Mouse (Mus musculus) telencephalon, adult 2 months (tissue): ENCODE results near the gene Txlna.

Source experiments
- DNase-seq: peaks from one replicate; pipeline ENCODE4 v3.0.0-alpha.2; 2011; ENCODE audit warnings: low read depth, low spot score

Gene Txlna

GRCm38 (mm10) chr4:129625029-129625370 is 15.9 kb downstream of the Txlna start:
- peak; percentile 76 for DNase-seq

- peak; percentile 98 for DNase-seq
Observed at GRCm38 (mm10) chr4:129624281-129625028, 16.4 kb downstream of the Txlna start.

GRCm38 (mm10) chr4:129623681-129624091 is 17.2 kb downstream of the Txlna start, which contains the start of gene Ccdc28b:
Ccdc28b (minus strand) TSS chr4:129623947.
- peak; percentile 76 for DNase-seq

GRCm38 (mm10) chr4:129622803-129623535 is 17.9 kb downstream of the Txlna start:
- no peak for DNase-seq

GRCm38 (mm10) chr4:129622120-129622802 is 18.6 kb downstream of the Txlna start:
- no peak for DNase-seq

GRCm38 (mm10) chr4:129621283-129621841 is 19.5 kb downstream of the Txlna start:
- no peak for DNase-seq

GRCm38 (mm10) chr4:129620419-129621282 is 20.2 kb downstream of the Txlna start:
- no peak for DNase-seq

GRCm38 (mm10) chr4:129618786-129619691 is 21.8 kb downstream of the Txlna start, which contains the start of gene Iqcc:
Iqcc (minus strand) TSS chr4:129619099.
- peak; percentile 93 for DNase-seq

GRCm38 (mm10) chr4:129618031-129618430 is 22.8 kb downstream of the Txlna start:
- DNase-seq: no peak

- no peak for DNase-seq
Observed at GRCm38 (mm10) chr4:129617121-129617641, 23.7 kb downstream of the Txlna start.

- DNase-seq: no peak
Observed at GRCm38 (mm10) chr4:129616631-129617030, 24.2 kb downstream of the Txlna start.

- DNase-seq: no peak
Observed at GRCm38 (mm10) chr4:129615801-129616290, 25.0 kb downstream of the Txlna start.

- DNase-seq: no peak
Observed at GRCm38 (mm10) chr4:129614093-129614492, 26.8 kb downstream of the Txlna start, which contains the start of gene Dcdc2b. Dcdc2b (minus strand) TSS chr4:129614257.

- DNase-seq: no peak
Observed at GRCm38 (mm10) chr4:129610472-129610871, 30.4 kb downstream of the Txlna start.

- DNase-seq: no peak
Observed at GRCm38 (mm10) chr4:129610026-129610425, 30.8 kb downstream of the Txlna start.

- DNase-seq: no peak
Observed at GRCm38 (mm10) chr4:129609139-129609631, 31.7 kb downstream of the Txlna start.

GRCm38 (mm10) chr4:129608426-129609025 is 32.3 kb downstream of the Txlna start:
- DNase-seq: peak; percentile 74

GRCm38 (mm10) chr4:129600233-129601158 is 40.4 kb downstream of the Txlna start, which contains the start of the genes Eif3i and Tmem234:
Eif3i (minus strand) TSS chr4:129600648.
Tmem234 (plus strand) TSS chr4:129600668.
- peak; percentile 79 for DNase-seq
